Mouse (Mus musculus): ENCODE measurements around the gene Gsap. TPM values are rescaled to one million over a fixed set of nuclear protein-coding genes. Genes with fewer than 3 reads are reported as not detected.
A peak's percentile ranks its signal among the peaks of the same experiment; 100 is the strongest.
"Not testable (repeated sequence)": the region's sequence is repeated elsewhere in the genome, so short reads cannot be mapped to it uniquely, and the experiment has no call there.

Gene Gsap
- total RNA-seq, 2 experiments from 2014 or later = 3.5 to 5.5 TPM

DNA sequence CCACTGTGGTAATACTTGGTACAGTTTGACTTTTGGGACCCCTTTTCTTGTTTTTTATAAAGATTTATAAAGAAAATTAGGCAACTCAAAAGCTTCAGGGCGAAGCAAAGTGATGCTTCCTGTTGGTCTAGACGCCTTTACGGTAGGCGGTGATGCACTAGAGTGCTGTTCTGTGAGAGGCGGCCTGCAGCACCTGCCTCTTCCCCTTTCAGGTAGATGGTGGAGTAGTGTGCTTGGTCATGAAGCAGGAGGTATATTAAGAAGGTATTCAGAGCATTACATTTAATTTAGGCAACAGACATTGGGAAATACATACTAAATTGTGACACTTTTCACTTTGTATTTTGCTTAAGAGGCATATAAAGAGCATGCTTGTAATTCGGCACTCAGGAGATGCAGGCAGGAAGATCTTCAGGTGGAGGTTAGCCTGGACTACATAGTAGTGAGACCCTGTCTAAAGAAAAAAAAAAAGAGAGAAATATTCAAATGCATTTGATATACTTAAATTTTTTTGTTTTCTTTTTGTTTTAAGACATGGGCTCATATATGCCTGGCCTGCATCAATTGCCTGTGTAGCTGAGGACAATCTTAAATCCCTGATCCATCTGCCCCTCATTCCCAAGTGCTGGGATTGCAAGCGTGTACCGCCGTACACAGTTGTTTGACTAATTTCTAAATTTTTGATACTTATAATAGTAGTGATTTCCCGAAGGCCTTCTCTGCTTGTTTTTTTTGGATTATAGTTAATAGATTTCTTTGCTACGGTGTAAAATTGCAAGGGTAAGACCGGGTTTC lies 68.9 kb downstream of the Gsap start:
- DNase-seq (ENCODE audit: low spot score in 2 of 2) = no peak
- intact Hi-C loops (cut with DNase I) = no loop called here

DNA sequence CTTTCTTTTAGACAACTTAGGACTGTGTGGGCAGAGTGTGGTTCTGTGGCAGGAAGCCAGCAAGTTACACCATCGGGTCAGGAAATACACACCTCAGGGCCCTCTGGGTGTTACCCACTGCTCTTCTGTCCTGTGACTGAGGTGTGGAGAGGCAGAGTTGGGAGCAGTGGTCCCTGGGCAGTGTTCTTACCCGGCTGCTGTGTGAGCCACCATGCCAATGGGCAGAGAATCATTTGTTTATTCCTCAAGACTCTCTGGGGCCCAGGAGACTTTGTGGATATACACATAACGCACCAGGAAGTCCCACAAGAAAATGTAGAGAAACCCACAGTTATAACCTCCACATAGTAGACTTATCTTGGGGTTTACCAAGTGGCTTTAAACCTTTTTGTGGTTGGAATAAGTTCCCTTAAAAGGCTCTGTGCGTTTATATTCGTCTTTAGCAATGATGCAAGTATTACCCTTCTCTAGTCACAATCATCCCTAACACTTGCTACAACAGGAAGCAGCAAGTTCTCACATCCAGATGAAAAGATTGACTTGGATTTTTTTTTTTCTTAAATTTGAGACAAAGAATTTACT lies 69.6 kb downstream of the Gsap start:
- DNase-seq (ENCODE audit: low spot score in 2 of 2) = no peak
- intact Hi-C loops (cut with DNase I) = no loop called here

DNA sequence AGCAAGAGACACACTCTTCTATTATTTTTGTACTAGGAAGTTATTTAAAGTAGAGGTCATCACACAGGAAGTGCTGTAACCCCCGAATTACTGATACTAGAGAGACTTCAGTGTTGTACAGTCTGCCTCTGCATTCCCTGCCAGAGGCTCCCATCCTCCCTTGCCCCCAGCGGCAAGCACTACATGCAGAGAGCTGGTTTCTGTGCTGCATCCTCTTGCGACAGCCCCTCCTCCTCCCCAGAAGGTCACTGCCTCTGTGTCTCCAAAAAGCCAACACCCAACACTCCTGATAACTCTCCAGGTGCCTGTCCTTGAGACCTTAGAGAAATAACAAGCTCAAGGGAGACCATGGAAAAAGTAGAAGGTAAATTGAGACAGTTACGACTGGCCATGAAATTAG lies 71.1 kb downstream of the Gsap start:
- no peak for DNase-seq (ENCODE audit: low spot score in 2 of 2)
- intact Hi-C loops (cut with DNase I) = no loop called here

DNA sequence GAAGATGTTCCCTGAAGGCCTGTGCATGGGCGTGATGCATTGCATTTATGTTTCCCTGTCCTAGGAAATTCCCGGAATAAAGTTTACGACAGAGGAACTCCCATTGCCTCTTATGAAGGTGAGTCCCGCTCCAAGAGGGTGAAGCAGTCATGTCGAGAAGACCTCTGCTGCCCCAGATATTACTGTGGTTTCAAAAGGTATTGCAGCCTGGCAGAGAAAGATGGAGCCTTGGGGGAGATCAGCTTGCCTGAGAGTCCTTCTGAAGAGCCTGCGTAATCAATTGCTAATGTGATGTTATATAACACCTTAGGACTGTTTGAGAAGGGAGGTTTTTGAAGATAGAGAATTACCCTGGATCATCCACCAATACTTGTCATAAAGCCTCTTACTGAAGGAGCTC lies 71.8 kb downstream of the Gsap start:
- DNase-seq (ENCODE audit: low spot score in 2 of 2) = no peak
- intact Hi-C loops (cut with DNase I) = no loop called here

DNA sequence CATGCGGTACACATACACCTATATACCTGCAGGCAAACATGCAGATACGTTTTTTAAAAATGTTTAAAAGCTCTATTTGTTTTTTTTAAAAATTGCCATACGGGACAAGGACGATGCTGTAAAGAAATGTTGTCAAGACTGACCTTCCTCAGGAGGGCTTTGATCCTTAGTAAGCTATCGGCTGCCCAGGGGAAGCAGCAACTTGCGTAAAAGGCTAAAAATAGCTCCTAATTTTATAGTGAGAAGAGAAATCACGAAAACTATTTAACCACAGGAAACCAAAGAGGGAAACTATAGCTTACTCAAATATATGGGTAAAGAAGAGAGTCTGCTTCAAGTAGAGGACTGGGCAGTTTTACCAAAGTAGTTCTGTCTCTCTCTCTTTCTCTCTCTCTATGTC lies 74.7 kb downstream of the Gsap start:
- intact Hi-C loops (cut with DNase I) = loop anchor here (5.0 to 10.0 kb wide), 2 partner anchors 327 to 464 kb away; no protein-coding TSS in a partner anchor
- no peak for DNase-seq (ENCODE audit: low spot score in 2 of 2)

DNA sequence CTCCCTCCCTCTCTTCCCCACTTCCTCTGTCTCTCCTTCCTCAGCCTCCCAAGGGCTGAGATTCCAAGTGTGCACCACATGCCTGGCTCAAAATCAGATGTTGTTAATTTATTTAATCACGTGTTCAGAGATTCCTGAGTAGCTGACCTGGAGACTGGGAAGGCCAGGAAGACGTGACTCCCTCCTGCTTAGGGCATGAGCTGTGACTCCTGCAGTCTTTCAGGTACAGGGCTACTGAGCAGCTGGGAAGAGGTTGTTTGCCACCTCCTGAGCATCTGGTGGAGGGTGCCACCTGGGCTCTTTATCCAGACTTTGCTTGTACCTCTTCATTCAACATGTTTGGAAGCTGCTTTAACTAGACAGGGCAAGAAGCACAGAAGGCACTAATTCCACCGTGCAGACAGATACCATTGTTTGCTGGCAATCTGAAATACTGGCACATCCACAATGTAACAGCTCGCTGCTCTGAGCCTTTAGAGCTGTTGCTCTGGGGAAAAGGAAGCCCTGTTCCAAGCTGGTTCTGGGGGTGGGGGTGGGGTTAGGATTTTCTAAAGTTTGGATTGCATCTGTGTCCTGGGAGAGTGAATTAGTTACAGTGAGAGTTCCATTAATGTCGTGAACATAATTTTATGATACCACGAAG lies 75.3 kb downstream of the Gsap start:
- intact Hi-C loops (cut with DNase I) = loop anchor here (5.0 to 10.0 kb wide), 2 partner anchors 326 to 463 kb away; no protein-coding TSS in a partner anchor
- no peak for DNase-seq (ENCODE audit: low spot score in 2 of 2)

DNA sequence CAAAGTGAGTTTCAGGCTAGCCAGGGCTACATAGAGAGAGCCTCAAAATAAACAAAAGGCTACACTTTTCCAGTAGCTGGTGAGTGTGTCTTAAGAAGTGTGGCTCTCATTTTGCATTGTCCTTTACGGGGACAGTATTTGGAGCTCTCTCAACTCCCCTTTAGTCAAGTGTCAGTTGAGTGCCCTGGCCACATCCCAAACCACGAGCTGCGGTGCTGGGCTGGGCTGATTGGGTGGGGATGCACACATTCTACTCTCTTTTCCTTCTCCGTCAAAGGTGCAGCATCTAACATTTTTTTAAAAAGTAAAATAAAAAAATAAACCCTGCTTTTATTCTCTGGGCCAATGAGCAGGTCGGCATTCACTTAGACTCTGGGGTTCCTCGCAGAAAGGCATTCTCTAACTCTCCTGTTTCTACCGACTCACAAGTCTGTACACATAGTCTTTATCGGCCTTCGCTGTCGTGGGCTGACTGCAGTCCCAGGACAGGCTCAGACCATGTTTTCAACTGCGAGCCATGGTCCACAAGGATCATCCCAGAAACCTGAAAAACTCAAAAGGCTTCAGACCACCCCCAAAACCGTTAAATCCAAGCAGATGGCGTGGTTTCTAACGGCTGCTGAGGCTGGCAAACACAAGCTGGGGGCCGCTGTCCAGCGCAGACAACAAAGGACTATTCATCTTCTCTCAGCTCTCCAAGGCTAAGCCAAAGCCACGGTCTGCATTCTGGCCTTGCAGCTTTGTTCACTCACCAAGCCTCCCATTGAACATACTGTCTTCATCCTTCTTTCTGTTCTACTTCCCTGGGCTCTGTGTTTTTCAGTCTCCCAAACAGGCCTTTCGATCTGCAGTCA lies 77.4 kb downstream of the Gsap start:
- intact Hi-C loops (cut with DNase I) = loop anchor here (2.0 to 10.0 kb wide), 3 partner anchors 155 to 461 kb away; no protein-coding TSS in a partner anchor
- no peak for DNase-seq (ENCODE audit: low spot score in 2 of 2)

DNA sequence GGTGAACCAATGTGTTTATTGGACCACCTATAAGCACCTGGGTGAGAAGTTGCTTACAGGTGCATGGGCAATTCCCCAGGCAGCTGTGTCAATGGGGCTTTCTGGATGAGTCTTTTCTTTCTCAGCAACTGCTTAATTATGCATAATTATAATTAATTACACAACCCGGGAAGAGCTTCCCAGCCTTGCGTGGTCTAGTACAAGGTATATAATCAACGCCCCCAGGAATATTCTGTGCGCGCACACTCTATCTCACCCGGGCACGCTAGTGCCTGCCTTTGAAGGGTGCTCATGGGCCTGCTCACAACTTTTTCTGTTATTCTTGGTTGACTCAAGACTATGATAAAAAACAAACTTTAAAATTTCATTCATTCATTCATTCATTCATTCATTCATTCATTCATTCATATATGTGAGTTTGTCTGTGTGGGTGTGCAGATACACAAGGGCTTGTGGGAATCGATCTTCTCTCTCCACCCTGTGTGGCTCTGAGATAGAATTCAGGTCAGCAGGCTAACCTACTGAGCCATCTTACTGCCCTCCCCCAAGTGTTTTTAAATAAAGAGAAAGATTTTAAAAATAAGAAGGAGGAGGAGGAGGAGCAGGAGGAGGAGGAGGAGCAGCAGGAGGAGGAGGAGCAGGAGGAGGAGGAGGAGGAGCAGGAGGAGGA lies 78.4 kb downstream of the Gsap start:
- intact Hi-C loops (cut with DNase I) = loop anchor here (2.0 to 10.0 kb wide), 3 partner anchors 154 to 460 kb away; no protein-coding TSS in a partner anchor
- DNase-seq (ENCODE audit: low spot score in 2 of 2) = no peak

DNA sequence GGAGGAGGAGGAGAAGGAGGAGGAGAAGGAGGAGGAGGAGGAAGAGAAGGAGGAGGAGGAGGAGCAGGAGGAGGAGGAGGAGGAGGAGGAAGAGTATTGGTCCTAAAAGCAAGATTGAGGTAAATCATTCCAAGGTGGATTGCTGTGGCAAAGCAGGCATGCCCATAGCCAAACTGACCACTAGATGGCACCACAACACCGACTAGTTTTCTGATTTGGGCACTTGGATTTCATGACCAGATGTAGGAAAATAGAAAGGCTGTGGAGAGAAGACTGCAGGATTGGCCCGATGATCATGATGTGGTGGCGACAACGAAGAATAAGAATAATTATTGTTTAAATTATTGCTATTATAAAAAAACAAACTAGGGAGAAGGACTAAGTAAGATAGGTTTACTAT lies 79.0 kb downstream of the Gsap start:
- peak; percentile 74 to 83 for DNase-seq (ENCODE audit: low spot score in 2 of 2)
- intact Hi-C loops (cut with DNase I) = loop anchor here (2.0 to 10.0 kb wide), 2 partner anchors 154 to 460 kb away; no protein-coding TSS in a partner anchor

DNA sequence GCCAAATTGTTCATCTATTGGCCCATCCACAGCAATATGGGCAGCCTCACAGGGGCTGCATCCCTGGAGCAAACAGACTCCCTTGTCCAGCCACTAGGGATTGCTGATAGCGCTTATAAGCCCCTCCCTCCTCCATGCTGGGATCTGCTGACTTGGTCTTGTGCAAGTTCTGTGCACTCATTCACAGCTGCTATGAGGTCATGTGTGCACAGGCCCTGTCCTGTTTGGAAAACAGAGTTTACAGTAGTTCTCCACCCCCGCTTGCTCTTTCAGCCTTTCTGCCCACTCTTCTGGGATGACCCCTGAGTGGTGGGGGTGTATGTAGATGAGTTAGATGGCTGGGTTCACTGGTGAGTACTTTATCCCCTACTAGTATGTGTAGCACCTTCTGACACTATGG lies 81.0 kb downstream of the Gsap start:
- intact Hi-C loops (cut with DNase I) = loop anchor here (10.0 kb wide), 1 partner anchor 458 kb away; no protein-coding TSS in a partner anchor

DNA sequence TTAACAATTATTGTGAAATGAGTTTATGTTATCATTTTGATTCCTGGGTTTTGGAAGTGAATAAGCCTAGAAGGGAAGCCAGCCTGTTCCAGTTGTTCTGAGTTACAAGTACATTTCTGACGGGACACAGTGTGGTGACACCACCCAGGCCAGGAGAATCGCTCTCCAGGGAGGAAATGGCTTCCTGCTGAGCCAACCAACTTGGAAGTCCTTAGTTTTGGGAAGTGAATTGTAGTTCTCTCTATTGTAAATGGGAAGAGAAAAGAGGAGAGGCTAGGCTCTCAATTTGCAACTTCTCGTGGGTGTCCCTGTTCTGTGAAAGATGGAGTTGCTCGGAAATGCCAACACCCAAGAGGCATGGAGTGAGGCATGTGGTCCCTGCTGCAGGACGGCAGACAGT lies 83.4 kb downstream of the Gsap start:
- intact Hi-C loops (cut with DNase I) = loop anchor here (10.0 kb wide), 1 partner anchor 455 kb away; no protein-coding TSS in a partner anchor
- DNase-seq (ENCODE audit: low spot score in 2 of 2) = no peak

More for the DNA sequence above, 81.0 kb downstream of the Gsap start:
- no peak for DNase-seq (ENCODE audit: low spot score in 2 of 2)

DNA sequence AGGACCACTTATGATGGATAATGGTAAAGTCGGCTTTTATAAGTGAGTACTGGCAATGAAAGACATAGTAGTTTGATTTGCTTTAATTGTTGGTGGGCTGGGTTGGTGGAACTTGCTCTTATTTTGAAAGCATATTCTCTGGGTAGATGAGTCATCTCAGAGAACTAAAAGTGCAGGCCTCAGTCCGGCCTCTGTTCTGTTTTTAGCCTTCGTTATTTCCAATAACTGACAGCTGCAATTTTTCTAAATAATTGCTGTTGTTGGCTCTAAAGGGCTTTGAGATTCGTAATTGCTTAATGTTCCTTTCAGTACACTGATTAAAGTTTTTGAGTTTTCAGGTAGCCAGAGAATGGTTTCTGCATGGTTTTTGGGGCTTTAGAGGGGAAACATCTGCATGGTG lies 84.7 kb downstream of the Gsap start:
- DNase-seq (ENCODE audit: low spot score in 2 of 2) = no peak
- intact Hi-C loops (cut with DNase I) = no loop called here

DNA sequence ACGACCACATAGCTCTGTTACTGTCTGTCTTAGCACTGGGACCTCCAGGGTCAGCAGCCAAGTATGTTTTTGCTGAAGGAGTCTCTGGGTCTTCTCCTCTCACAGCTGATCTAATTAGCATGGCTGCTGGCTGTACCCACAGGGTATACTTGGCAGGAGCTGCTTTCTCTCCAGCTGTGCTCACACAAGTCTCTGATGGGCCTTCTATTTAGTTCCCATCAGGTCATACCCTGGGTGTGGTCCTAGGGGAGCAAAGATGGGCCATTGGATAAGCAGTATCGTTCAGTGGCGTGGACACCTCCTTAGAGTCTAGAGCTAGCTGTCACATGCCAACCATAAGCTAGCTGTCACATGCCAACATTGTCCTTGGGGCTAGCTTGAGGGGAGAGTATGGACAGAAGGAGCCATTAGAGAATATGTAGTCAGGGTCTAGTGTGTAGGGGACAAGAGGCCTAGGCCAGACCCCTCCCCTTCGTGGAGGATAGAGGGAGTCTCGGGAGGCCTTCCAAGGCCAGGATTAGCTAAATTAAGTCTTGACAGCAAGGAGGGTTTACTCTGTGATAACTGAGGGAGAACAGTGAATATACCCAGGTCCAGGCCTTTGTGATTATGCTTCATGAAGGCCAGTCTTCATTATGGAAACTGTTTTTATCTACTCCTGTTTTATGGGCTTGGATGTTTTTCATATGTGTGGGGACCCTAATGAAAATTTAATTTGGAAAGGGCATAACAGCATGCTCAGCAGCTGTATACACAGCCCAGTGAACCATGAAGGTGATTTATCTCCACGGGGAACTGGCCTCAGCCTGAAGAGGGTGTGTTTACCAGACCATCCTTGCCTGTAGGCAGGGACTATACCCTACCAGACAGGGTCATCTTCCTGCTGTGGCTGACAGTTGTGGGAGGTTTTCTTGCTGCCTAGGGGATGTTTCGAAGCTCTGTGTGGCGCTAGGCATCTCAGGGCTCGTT lies 85.6 kb downstream of the Gsap start:
- intact Hi-C loops (cut with DNase I) = no loop called here
- DNase-seq (ENCODE audit: low spot score in 2 of 2) = no peak

DNA sequence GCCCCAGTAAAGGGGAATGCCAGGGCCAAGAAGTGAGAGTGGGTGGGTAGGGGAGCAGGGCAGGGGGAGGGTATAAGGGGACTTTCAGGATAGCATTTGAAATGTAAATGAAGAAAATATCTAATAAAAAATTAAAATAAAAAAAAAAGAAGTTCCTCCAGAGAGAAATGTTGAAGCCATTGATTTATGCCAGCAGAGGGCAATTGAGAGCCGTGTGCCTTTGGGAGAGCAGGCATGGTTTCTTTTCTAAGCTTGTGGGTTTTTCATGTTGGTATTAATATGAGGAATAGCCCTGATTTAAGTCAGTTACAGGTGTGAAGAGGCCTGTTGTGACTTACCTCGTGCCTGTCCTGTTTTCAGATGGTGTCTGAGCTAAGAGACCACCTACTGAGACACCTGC lies 91.6 kb downstream of the Gsap start:
- intact Hi-C loops (cut with DNase I) = loop anchor here (5.0 kb wide), 2 partner anchors 145 to 365 kb away; partner anchors contain the start of genes Ccdc146 and Fam185a
- DNase-seq (ENCODE audit: low spot score in 2 of 2) = not testable (repeated sequence)

DNA sequence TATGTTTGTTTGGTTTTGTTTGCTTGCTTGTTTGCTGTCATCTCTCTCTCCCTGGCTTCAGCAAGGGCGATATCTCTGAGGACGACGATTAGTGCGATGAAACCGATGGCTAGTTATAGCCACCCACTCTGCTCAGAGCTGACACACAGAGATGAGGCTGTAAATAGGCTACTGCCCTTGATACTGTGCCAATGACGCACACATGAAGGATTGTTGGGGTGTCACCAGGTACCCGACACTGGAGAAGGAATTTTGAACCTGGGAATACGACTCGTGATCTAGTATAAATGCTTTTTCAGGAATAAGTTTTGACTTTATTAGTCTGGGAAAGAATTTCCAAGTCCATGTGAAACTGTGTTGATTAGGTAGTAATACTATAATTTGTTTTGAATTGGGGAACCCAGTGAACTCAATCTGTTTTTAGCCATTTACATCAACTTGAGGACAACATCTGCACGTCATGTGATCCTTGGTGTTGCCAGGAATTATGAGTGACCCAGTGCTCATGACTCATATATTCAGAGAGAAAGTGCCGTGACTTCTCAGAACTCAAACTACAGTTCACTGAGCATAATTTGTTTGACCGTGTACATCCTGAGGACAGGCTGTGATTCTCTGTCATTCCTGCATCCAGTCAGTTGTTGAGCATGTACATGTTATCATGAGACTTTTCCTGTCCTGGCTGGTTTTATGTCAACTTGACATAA lies 97.5 kb downstream of the Gsap start:
- intact Hi-C loops (cut with DNase I) = no loop called here
- DNase-seq (ENCODE audit: low spot score in 2 of 2) = no peak

DNA sequence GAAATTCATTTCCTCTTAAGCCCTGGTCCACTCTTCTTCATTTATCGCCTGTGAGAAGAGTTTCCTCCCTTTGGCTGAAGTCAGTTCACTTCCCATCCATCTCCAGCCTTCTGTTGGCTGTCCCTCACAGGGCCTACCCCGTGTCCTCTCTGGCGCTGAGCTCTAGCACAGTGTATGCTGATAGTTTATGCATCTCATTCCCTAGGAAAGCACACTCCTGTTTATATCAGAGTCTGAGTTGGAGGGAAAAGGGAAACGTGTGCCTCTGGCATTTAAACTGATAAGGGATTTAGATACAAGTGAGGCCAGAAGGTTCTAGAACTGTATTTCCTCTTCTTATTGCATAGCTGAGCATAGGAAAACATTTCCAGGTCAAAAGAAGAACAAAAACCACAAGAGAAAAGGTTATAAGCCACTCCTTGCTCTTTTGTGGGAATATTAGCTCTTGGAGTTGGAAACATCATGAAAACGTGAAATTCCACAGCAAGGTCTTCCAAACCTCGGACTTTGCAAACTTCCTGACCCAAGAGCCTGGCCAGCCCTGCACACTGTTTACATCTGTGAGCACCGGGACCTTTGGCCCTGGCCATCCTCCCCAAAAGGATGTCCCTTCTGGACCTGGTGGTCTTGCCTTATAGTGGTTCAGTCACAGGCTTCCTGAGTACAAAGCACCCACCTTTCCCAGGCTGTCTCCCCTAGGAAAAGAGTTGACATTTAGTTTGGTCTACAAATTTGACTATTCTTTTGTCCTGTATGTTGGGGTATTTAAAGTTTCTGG lies 102.8 kb downstream of the Gsap start:
- no peak for DNase-seq (ENCODE audit: low spot score in 2 of 2)
- intact Hi-C loops (cut with DNase I) = no loop called here
